Mouse (Mus musculus): ENCODE results near the gene Kcnj10. TPM values are rescaled to one million over a fixed set of nuclear protein-coding genes. Genes with fewer than 3 reads are reported as not detected.

Gene Kcnj10
- polyA plus RNA-seq, 1 experiment: 0.39 TPM

DNA sequence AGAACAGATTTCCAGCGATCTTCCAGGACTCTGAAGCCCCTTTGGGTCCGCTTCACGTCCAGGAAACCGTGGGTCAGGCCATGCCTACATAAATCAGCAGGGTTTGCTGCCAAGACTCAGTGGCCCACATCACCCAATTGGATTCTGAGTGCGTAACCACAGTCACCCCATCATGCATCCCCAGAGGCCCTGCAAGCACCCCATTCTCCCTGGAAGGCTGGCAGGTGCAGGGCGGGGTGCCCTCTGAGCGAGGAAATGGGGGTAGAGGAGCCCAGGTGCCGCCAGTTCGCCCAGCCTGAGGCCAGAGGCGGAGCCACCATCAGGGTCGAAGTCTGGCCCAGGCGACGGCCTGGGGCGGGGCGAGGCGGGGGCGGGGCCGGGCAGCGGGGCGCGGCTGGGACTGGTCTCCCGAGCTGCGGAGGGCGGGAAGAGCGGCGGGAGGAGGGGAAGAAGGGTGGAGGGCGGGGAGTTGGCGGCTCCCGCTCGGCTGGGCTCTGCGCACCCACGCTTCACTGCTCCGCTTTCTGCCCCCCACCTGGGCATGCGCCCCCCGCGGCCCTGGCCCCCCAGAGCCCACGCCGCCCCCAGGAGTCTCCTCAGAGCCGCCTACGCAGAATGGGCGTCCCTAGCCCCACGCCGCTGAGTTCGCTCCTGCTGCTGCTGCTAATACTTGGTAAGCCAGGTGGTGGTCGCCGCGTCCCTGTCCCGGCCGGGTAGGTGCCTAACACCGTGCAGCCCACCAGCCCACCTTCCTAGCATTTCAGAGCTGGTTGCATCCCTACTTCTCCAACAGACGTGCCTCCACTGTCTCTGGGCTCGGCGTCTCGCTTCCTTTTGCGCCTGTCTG is 28.9 kb upstream of the Kcnj10 start:
- DNase-seq (ENCODE audit: low spot score): peak; percentile 83

DNA sequence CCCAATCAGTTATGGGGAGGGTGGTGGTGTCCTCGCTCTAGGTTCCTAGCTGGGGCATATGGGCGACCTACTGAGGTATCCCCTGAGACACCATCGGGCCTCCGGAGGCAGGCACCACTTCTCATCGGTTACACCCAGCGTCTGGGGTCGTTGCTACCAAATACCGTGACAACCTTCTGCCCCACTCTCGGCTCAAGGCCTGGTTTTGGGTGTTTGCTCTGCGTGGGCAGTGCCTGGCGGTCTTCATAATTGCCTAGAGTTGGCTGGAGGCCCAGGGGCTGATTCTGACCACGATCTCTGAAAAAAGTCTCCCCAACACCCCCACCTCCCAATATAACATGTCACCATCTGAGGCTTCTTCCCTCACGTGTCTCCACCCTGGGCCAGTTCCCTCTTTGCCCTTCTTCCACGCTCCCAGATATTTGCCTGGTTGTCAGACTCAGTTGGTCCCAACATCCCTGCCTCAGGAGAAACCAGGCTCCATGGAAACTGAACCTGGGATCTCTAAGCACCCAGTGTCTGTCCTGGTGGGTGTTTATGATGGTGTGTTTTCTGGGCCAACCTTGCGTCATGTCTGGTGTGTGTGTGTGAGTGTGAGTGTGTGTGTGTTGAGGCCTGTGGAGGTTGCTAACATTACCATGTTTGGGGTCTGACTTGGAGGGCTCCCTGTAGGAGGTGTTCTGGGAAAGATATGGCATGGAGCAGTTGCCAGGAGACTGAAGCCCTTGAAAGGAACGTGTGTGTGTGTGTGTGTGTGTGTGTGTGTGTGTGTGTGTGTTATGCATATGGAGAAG is 28.0 kb upstream of the Kcnj10 start:
- no peak for DNase-seq (ENCODE audit: low spot score)

DNA sequence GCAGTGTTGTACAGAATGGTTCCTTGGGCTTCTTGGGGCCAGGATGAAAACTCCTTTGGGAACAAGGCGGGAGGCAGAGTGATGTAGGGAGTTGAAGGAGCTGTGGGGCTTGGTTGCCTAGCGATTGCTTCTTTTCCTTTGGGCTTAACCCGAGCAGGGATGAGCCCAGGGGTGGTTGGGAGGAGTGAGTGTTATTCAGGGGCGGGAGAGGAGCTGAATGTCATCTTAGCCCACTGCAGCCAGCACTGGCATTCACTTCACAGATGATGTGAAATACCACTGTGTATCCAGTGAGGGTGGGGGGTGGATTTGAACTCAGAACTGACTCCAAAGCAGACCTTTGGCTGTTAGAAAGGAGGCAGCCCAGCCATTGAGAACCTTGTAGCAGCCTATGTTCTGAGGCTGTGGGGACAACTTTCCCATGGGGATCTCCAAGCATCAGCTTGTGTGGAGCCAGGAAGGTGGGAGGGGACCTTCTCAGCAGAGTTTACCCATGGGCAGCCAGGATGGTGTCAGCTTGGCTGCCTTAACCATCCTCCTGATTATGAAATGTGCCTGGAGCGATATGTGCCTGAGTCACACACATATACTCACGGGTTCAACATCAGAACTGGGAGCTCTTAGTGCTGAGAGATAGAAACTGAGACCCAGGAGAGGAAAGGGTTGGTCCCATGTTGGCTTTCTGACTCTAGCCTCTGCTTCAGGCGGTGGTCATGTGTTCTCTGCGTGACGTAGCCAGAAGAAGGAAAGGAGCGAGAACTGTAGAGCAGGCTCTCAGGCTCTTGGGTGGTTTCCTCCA is 27.2 kb upstream of the Kcnj10 start:
- DNase-seq (ENCODE audit: low spot score): no peak

DNA sequence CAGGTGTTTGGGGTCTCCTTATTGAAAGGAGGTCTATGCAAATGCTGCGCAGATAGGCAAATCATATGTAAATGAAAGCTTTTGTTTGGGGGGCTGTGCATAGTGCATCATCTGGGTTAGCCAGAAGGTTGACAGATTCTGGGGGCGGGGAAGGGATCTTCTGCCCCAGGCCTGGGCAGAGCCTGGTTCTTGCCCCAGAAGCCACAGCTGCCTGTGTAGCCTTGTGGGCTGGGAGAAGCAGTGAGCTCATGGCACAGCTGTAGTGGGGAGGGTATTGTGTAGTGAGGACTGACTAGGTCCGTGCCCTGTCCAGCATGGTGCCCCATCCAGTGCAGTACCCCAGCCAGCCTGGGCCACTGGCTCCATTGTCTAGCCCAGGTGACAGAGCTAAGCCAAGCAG is 26.1 kb upstream of the Kcnj10 start:
- no peak for DNase-seq (ENCODE audit: low spot score)

DNA sequence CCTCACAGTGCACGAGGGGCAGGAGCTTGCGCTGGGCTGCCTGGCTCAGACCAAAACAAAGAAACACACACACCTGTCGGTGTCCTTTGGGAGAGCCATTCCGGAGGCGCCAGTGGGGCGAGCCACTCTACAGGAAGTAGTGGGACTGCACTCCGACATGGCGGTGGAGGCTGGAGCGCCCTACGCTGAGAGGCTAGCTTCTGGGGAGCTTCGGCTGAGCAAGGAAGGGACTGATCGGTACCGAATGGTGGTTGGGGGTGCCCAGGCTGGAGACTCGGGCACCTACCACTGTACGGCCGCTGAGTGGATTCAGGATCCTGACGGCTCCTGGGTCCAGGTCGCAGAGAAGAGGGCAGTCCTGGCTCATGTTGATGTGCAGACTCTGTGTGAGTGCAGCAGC is 23.6 kb upstream of the Kcnj10 start:
- DNase-seq (ENCODE audit: low spot score): no peak

DNA sequence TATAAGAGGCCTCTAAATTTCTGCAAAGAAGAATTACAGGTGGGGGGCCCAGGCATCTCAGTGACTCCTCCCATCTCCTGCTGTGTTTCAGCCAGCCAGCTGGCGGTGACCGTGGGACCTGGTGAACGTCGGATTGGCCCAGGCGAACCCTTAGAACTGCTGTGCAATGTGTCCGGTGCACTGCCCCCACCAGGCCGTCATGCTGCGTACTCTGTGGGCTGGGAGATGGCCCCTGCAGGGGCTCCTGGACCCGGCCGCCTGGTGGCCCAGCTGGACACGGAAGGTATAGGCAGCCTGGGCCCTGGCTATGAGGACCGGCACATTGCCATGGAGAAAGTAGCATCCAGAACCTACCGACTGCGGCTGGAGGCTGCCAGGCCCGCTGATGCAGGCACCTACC is 23.1 kb upstream of the Kcnj10 start:
- DNase-seq (ENCODE audit: low spot score): no peak

DNA sequence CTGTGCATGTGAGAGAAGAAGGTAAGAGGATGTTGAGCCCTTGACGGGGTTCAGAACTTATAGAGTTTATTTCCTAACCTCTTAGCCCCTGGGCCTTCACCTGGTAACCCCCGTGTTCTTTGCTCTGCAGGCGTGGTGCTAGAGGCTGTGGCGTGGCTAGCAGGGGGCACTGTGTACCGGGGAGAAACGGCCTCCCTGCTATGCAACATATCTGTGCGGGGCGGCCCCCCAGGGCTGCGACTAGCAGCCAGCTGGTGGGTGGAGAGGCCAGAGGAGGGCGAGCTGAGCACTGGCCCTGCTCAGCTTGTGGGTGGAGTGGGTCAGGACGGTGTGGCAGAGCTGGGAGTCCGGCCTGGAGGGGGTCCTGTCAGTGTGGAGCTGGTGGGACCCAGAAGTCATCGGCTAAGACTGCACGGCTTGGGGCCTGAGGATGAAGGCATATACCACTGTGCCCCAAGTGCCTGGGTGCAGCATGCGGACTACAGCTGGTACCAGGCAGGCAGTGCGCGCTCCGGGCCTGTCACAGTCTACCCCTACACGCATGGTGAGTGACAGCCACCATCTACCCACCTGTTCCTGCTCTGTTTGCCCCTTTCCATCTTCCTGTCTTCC is 22.5 kb upstream of the Kcnj10 start:
- DNase-seq (ENCODE audit: low spot score): no peak

DNA sequence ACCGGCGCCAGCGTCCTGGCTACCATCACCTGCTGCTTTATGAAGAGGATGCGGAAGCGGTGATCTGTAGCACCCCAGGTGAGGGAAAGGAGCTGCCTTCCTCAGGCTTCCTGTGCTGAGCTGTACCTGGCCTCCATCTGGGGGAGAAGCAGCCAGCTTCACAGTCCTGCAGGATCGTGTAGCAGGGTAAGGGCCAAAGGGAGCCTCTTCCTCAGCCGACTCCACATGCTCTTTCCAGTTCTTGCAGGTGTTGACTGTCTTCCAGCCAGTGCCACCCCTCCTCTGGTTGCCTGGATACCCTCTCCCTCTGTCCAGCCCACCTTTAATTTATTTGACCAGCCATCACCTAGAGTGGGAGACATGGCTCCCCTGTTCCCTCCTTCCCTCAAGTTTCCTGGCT is 21.7 kb upstream of the Kcnj10 start:
- no peak for DNase-seq (ENCODE audit: low spot score)

DNA sequence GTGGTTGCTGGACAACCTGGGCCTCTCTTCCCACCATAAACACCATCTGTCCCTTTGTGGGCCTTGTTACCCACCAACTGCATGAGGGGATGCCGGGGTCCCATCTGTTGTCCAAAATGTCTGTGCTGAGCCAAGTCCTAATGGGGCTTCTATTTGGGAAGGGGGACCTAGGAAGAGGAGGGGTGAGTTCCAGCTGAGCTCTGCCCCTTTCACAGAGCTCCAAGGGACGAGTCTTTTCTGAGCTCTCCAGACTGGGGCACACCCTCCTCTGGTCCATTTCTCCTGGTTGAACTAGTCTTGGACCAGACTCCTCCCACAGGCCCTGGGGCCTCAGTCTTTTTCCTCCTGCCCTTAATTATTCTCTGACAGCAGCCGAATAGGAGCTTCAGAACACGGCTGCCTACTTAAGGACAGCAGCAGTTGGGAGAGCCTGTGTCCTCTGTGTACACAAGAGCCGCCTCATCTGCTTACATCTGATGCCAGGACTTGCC is 21.0 kb upstream of the Kcnj10 start:
- DNase-seq (ENCODE audit: low spot score): no peak

DNA sequence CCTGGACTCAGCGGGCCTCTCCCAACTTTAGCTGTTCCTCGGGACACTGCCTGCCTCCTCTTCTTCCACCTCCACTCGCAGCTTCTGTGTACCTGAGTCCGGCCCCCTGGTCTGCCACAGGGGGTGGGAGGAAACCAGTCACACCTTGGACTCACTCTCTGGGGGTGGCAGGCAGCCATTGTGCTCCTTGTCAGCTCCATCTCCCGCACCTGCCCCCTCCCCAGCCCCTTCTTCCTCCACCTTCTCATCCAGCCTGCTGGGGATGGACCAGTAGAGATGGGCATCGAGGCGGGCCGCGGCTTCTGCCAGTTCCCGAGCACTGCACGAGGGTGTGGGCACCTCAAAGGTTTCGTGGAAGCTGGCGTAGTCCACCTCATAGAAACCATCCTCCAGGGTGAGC is 18.3 kb upstream of the Kcnj10 start:
- no peak for DNase-seq (ENCODE audit: low spot score)

DNA sequence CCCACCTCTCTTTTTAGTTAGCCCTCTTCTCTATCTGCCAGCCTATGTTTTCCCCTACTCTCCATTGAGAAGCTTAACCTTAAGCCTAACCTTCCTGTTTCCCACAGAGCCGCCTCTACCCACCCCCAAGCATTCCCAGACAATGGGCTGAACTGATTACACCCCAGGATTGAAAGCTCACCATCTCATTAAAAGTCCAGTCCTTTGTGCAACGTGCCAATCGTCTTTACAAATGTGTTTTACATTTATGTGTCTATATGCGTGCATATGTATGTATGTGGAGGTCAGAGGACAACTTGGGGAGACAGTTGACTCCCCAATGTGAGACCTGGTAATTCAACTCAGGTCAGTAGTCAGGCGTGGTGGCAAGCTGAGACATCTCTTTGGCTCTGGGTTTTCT is 17.7 kb upstream of the Kcnj10 start:
- DNase-seq (ENCODE audit: low spot score): no peak

DNA sequence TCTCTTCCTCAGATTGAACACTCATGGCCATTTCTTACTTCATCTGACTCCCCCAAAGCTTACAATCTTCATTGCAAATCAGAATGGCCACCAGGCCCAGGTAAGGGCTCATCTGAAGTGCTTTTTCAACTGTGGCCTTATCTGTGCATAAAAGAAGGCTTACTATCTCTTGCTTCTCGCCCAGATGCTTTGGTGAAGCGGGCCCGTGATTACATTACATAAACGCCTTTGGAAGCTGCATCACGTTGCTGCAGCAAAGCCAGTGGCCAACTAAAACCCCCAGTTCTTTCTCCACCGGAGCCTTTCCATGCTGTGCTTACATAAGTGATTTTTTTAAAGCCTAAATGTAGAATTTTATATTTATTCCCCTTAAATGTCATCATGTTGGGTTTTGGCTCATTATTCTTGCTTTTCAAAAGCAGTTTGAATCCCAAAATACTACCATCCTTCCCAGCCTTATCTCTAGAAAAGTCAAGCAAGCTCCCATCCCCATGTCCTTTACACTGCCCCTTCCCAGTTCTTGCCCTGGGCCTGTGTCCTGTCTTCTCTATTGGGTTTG is 17.1 kb upstream of the Kcnj10 start:
- DNase-seq (ENCODE audit: low spot score): no peak

DNA sequence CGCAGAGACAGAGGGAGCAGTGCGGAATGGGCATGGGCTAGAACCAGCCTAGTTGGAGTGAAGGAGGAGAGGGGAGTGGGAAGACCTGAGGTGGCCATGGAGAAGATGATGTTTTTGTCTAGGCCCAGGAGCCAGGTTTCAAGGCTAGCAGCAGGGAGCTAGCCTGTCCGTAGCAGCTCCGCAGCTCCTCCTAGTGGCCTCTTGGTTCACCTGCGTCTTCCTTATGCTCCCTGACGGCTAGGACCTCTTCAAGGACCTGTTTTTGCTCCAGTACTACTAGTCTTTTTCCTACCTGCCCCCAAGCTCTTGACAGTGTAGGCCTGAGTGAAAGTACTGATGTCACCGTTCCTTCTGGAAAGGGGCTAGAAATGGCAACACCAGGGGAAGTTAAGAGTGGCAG is 16.3 kb upstream of the Kcnj10 start:
- DNase-seq (ENCODE audit: low spot score): no peak

DNA sequence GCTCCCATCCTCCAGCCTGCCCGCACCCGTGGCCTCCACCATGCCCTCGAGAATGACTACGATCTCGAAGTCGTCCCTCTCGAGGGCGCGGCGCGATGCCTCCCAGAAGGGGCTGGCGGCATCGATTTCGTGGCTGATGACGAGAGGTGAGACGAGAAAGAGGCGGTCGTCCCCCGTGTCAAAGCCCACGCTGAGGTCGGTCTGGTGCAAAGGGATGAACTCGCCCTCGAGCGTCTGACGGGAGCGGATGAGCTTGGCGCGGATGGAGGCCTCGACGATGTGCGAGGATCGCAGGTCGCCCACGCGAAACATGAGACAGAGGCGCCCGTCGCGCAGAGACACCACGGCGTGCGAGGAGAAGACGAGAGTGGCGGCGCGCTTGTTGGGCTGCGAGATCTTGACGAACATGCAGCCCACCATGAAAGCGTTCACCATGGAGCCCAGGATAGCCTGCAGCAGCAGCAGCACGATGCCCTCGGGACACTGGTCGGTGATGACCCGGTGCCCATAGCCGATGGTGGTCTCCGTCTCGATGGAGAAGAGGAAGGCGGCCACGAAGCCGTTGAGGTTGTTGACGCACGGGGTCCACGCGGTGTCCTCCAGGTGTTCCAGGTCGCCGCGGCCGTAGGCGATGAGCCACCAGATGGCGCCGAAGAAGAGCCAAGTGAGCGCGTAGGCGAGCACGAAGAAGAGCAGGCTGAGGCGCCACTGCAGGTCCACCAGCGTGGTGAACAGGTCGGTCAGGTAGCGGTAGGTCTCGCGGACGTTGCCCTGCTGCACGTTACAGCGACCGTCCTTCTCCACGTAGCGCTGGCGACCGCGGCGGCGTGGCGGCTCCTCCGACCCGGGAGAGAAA is 15.1 kb upstream of the Kcnj10 start:
- peak; percentile 68 for DNase-seq (ENCODE audit: low spot score)

DNA sequence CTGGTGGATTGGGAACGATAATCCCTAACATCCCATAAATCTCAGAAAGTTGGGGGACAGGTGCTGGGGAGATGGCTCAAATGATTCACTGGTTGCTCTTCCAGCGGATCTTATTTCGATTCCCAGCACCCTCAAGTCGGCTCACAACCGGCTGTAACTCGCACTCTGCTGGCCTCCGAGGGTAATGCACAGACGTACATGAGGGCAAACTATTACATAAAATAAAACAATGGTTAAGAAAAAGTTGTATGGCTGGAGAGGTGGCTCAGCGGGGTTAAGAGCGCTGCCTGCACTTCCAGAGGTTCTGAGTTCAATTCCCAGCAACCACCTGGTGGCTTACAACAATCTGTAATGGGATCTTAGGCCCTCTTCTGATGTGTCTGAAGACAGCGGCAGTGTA is 14.3 kb upstream of the Kcnj10 start:
- no peak for DNase-seq (ENCODE audit: low spot score)

DNA sequence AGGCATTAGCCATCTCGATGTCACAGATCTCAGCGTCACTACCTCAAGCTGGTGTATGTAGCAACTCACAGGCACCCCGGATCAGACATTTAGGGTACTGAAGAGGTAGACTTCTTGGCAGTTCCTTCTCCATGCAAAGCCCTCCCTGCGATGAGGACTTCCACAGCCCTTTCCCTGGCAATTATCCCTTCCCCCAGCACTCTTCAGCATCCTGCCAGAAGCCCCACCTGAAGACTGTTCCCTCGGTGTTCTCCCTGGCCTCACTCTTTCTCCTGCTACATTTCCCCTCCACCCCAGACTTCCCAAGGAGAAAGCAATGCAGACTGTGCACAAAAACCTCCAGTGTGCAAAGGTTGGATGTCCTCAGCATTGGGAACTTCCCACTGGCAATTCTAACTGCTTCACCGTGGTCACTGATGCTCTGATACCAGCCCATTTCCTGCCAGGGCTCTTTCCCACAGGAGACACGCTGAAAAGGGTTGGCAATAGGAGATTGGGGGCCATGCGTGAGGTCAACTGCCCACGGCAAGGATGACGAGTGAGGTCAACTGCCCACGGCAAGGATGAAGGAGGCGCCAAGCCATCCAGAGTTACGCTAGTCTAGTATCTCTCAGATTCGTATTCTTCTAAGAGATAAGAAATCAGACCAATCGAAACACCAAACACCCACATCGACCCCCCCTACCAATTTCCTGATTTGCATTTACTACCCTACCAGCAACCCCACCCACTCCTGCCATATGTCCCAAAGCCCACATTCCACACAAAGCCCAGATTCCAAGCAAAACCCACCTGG is 13.6 kb upstream of the Kcnj10 start:
- no peak for DNase-seq (ENCODE audit: low spot score)

DNA sequence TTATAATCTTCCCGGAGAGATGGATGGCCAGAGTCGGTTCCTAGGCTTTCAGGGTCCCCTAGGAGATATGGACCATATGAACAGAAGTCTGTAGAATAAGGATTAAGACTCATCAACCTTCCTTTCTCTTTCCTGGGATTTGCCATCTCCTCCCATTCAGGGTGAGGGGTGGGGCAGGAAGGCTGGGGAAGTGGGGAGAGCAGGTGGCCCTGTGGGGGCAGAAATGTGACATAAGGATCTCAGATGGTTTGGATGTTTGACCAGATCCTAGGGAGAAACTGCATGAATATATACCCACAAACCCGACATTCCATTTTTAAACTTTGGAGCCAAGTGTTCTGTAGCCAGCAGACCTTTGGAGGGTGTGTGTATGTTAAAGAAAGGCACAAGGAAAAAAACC is 13.0 kb upstream of the Kcnj10 start:
- no peak for DNase-seq (ENCODE audit: low spot score)

DNA sequence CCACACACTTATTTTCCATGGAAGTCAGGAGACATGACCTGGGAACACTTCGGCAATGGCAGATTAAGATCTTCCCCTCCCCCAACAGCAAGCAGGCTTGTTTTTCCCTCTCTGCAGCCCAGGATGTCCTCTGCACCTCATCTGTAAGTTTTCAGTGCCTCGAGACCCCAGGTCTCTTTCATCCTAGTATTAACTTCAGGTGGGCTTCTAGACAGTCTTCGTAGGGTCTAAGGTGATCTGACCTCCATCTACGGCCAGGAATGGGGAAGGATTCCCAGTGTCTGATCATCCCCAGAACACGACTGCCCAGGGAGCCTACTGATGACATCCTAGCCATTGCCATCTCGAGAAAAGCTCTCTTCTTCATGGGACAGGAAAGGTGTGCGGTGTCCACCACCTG is 12.5 kb upstream of the Kcnj10 start:
- DNase-seq (ENCODE audit: low spot score): no peak

DNA sequence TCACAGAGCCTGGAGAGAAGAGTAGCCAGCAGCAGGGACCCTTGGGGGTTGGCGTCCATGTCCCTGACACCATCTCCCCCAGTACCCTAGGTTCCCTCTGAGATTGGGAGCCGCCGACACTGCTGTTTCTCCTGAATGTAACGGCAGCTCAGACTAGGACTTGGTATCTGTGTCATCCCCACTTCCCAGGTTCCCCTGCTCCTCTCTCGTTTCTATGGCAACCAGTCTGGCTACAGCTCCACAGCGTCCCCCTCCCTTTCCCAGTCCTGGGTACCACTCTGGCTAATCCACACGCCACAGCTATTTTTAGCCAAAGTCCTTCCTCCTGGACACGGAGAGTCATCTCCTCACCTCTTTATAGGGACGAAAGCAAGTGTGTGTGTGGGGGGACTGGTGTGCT is 11.9 kb upstream of the Kcnj10 start, which contains the start of gene Kcnj9:
Gene Kcnj9, minus strand, starts transcription at position 188 of the 400 bp plus-strand sequence.
- no peak for DNase-seq (ENCODE audit: low spot score)

DNA sequence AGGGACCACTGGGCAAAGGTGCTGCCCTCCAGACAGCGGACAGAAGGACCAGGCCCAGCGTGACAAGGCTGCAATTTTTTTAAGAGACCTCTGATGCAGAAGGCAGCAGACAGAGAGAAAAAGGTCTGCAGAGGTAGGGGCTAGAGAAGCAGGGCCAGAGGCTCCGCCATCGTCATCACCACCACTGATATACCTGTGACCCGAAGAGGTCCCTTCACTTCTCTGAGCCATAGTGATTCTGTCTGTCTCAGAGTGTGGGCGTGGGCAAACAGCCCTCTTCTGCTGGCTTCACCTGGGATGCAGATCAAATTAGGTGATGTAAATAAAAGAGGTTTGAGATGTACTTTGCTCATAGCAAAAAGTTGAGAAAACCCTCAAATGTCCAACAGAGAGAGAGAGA is 11.4 kb upstream of the Kcnj10 start:
- DNase-seq (ENCODE audit: low spot score): no peak

Measured in urinary bladder, adult 2 months (tissue).